Mouse (Mus musculus) urinary bladder, postnatal 10 days (tissue): Measurements from ENCODE around the gene Cyp2b23.
"Not testable (repeated sequence)": the region's sequence is repeated elsewhere in the genome, so short reads cannot be mapped to it uniquely, and the experiment has no call there.

Experiments used
- DNase-seq: peaks from one replicate; pipeline ENCODE4 v3.0.0; 2022; ENCODE audit warnings: low spot score

The Cyp2b23 gene

DNA sequence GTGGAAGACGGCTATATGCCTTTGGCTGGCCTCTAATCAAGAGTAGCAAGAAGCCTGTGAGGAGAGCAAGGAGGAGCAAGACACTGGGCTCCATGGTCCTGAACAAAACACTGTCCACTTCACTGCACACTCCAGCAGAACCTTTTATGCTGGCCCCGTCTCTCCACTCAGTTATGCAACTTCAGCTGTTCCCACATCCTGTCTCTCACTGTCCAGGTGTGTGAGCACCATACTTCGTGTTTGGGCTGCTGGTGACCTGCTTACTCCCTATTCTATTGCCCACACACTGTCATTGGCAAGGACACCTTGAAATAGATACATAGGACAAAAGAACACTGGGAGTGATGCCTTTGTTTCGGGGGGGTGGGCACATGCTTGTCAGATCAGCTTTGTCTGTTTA lies at the start of gene Cyp2b23:
Cyp2b23 (minus strand) TSS at position 101 of the 400 bp plus-strand sequence.
- no peak for DNase-seq

DNA sequence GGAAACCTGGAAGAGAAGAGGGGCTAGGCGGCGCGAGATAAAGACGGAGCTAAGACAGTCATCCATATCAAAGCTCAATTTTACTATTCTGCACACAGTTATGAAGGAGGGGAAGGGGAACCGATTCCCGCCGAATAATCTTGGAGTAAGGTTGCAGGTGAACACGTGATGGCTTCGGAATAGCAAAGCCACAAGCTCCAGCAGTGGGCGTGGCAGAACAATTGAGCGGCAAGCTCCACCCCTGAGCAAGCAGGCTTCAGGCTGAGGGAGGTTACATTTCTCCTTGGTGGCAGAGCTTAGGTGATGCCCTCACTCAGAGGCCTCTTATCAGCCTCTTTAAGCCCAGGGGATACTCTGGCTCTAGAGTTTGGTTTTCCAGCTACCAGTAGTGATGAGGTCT lies 24.8 kb upstream of the Cyp2b23 start:
- no peak for DNase-seq

DNA sequence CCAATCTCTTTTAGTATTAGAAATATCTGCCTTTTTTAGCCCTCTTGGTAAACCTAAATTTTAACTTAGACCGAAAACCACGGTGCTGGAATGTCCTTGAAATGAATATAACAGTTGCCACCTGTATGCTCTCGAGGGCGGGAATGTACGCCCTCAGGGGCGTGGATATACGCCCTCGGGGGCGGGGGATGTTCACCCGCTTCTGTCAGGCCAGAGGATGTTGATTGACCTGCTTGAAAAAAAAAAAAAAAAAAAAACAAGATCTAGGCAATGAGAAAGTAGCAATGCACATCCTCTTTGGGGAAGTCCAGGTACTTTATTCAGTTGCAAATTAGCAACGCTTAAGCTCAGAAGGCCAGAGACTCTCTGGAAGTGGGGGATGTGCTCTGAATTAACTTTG lies 20.8 kb upstream of the Cyp2b23 start:
- DNase-seq: no peak

DNA sequence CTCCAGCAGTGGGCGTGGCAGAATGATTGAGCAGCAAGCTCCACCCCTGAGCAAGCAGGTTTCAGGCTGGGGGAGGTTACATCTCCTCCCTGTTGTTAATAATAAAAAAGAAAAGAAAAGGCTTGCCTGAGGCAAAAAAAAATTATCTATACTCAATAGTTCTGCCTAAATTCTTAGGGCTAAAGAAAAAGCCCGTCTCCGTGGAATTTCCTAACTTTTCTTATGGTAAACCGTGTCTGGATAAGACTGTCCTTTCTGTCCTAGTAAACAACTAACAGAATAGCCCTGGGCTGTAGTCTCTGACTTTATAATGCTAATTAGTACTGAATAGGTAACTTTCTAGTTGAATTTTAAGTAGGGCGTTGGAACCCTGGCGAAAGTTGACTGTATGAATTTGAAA lies 20.0 kb upstream of the Cyp2b23 start:
- DNase-seq: not testable (repeated sequence)

DNA sequence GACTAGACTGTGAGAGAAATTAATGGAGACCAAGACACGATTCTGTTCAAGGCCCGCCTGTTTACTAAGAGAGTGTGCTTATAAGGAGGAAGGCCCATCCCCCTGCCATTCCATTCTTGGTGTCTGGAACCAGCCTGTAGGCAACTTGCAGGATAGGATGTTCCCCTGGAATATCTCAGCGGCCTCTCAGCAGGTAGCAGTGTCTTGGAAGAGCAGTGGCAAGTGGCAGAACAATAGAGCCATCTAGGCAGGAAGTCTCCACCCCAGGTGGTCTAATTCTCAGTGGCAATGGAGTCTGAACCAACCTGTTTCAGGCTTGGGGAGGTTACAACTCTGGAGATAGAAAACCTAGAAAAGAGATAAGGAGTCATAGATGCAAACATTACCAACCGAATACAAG lies 13.9 kb upstream of the Cyp2b23 start:
- DNase-seq: no peak

DNA sequence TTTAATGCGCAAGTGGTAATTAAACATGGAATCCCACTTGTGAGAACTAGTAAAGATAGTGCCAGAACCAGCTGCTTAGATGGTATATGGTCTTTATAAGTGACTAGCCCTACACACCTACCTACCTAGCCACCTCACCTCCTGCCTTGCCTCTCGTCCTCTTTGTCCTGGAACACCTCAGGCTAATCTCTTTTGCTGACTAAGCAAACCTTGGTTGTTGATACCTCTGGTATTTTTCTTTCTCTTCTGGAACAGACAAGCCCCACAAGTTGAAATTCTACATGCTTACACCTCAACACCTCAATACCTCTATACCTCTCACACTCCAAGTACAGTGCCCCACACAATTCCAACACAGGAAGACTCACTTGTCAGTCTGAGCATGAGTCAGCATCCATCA lies 524 bp downstream of the Cyp2b23 start:
- no peak for DNase-seq

DNA sequence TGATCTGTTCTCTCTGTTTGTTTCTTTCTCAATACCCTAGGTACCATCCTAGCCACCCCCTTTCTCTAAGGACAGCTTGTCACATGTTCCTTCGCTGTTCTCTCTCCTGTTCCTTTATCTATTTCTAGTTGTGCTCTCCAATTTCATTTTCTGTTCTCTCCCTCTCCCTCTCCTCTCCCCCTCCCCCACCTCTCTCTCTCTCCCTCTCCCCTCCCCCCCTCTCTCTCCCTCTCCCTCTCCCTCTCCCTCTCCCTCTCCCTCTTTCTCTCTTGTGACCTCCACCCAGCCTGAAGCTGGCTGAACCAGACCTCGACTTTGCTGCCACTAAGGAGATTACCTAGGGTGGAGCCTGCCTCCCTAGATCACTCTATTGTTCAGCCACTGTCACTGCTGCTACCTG lies 18.8 kb downstream of the Cyp2b23 start:
- DNase-seq: not testable (repeated sequence)

DNA sequence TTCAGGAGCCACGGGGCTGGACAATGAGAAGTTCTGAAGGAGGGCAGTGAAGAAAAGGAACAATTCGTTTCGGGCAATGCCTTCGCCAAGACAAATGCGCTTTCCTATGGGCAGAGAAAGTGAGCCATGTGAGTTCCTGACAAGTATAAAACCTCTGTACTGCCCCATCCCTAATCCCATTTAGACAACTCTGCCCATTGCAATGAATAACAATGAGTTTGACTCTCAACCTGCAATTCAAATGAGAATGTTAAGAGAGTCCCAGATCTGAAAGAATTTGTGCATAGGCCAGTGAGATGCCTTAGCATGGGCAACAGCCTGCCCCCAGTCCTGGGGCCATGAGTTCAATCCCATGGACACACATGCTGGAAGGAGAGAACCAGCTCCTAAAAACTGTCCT lies 20.2 kb downstream of the Cyp2b23 start:
- DNase-seq: no peak

DNA sequence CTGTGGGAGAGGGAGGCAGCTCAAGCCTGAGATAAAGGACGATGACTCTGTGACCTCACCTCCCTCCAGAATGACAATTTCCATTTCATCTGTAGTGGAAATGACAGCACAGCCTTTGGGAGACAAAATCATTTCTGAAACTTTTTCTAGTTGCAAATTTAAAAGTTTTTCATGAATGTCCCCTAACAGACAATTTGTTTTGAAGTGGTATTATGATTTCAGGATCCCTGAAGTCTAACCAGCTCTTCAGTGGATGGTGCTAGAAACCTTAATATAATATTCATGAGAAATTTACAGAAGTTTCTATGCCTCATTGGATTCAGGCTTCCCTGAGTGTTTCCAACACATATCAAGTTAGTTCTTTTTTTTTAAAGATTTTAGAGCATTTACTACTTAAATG lies 67.9 kb downstream of the Cyp2b23 start, which contains the start of gene Vmn1r185:
Vmn1r185 (minus strand) TSS at position 101 of the 400 bp plus-strand sequence.
- DNase-seq: not testable (repeated sequence)
